Mouse (Mus musculus): Measurements from ENCODE around the gene Arfgap3.
"Not testable (repeated sequence)": the region's sequence is repeated elsewhere in the genome, so short reads cannot be mapped to it uniquely, and the experiment has no call there.

Arfgap3 gene

GRCm38 (mm10) chr15:83294954-83295353 lies 55.1 kb downstream of the Arfgap3 start:
- no peak for DNase-seq (ENCODE audit: low read depth, low spot score)

GRCm38 (mm10) chr15:83293706-83294645 lies 56.1 kb downstream of the Arfgap3 start:
- DNase-seq (ENCODE audit: low read depth, low spot score): no peak

- DNase-seq (ENCODE audit: low read depth, low spot score): no peak
These were observed 56.9 kb downstream of the Arfgap3 start for GRCm38 (mm10) chr15:83293144-83293543.

- DNase-seq (ENCODE audit: low read depth, low spot score): no peak
These were observed 57.6 kb downstream of the Arfgap3 start for GRCm38 (mm10) chr15:83292261-83293056.

- DNase-seq (ENCODE audit: low read depth, low spot score): no peak
These were observed 59.1 kb downstream of the Arfgap3 start for GRCm38 (mm10) chr15:83290899-83291298.

- DNase-seq (ENCODE audit: low read depth, low spot score): no peak
These were observed 65.2 kb downstream of the Arfgap3 start for GRCm38 (mm10) chr15:83284828-83285227.

- no peak for DNase-seq (ENCODE audit: low read depth, low spot score)
These were observed 67.7 kb downstream of the Arfgap3 start for GRCm38 (mm10) chr15:83282397-83282796.

GRCm38 (mm10) chr15:83281303-83281702 lies 68.7 kb downstream of the Arfgap3 start:
- DNase-seq (ENCODE audit: low read depth, low spot score): no peak

GRCm38 (mm10) chr15:83278579-83278978 lies 71.5 kb downstream of the Arfgap3 start:
- no peak for DNase-seq (ENCODE audit: low read depth, low spot score)

GRCm38 (mm10) chr15:83277451-83277850 lies 72.6 kb downstream of the Arfgap3 start:
- DNase-seq (ENCODE audit: low read depth, low spot score): no peak

- not testable (repeated sequence) for DNase-seq (ENCODE audit: low read depth, low spot score)
These were observed 75.8 kb downstream of the Arfgap3 start for GRCm38 (mm10) chr15:83274237-83274636.

- DNase-seq (ENCODE audit: low read depth, low spot score): no peak
These were observed 77.0 kb downstream of the Arfgap3 start for GRCm38 (mm10) chr15:83273017-83273416.

- not testable (repeated sequence) for DNase-seq (ENCODE audit: low read depth, low spot score)
These were observed 78.8 kb downstream of the Arfgap3 start for GRCm38 (mm10) chr15:83271221-83271620.

GRCm38 (mm10) chr15:83269985-83270384 lies 80.1 kb downstream of the Arfgap3 start:
- not testable (repeated sequence) for DNase-seq (ENCODE audit: low read depth, low spot score)

- not testable (repeated sequence) for DNase-seq (ENCODE audit: low read depth, low spot score)
These were observed 81.6 kb downstream of the Arfgap3 start for GRCm38 (mm10) chr15:83268428-83268827.

- DNase-seq (ENCODE audit: low read depth, low spot score): no peak
These were observed 84.8 kb downstream of the Arfgap3 start for GRCm38 (mm10) chr15:83265269-83265668.

- DNase-seq (ENCODE audit: low read depth, low spot score): no peak
These were observed 86.6 kb downstream of the Arfgap3 start for GRCm38 (mm10) chr15:83263405-83263804.

GRCm38 (mm10) chr15:83257906-83258305 lies 92.1 kb downstream of the Arfgap3 start:
- DNase-seq (ENCODE audit: low read depth, low spot score): no peak

- no peak for DNase-seq (ENCODE audit: low read depth, low spot score)
These were observed 93.6 kb downstream of the Arfgap3 start for GRCm38 (mm10) chr15:83256491-83256890.

- DNase-seq (ENCODE audit: low read depth, low spot score): no peak
These were observed 94.1 kb downstream of the Arfgap3 start for GRCm38 (mm10) chr15:83255944-83256343.

GRCm38 (mm10) chr15:83255191-83255782 lies 94.8 kb downstream of the Arfgap3 start:
- DNase-seq (ENCODE audit: low read depth, low spot score): no peak
